Mouse (Mus musculus) thymus, postnatal 14 days (tissue): ENCODE data around the gene Myof.

Experiments
- DNase-seq: peaks from one replicate; pipeline ENCODE4 v3.0.0; 2021

The Myof gene

GRCm38 (mm10) chr19:37934640-37935039, 108.7 kb downstream of the Myof start:
- no peak for DNase-seq

- no peak for DNase-seq
Observed at GRCm38 (mm10) chr19:37932198-37932597, 111.2 kb downstream of the Myof start.

- no peak for DNase-seq
Observed at GRCm38 (mm10) chr19:37927911-37928310, 115.5 kb downstream of the Myof start.

- DNase-seq, result no peak
Observed at GRCm38 (mm10) chr19:37925323-37925722, 118.1 kb downstream of the Myof start.

- no peak for DNase-seq
Observed at GRCm38 (mm10) chr19:37924266-37924665, 119.1 kb downstream of the Myof start.

- DNase-seq, result no peak
Observed at GRCm38 (mm10) chr19:37921098-37921497, 122.3 kb downstream of the Myof start.

- no peak for DNase-seq
Observed at GRCm38 (mm10) chr19:37918515-37918932, 124.9 kb downstream of the Myof start.

GRCm38 (mm10) chr19:37914261-37914660, 129.1 kb downstream of the Myof start:
- no peak for DNase-seq

- DNase-seq, result no peak
Observed at GRCm38 (mm10) chr19:37912501-37912900, 130.9 kb downstream of the Myof start.

- no peak for DNase-seq
Observed at GRCm38 (mm10) chr19:37909830-37910261, 133.5 kb downstream of the Myof start.

GRCm38 (mm10) chr19:37907451-37908320, 135.7 kb downstream of the Myof start:
- DNase-seq, result no peak

- DNase-seq, result no peak
Observed at GRCm38 (mm10) chr19:37906916-37907315, 136.5 kb downstream of the Myof start.

- no peak for DNase-seq
Observed at GRCm38 (mm10) chr19:37896081-37896480, 147.3 kb downstream of the Myof start.

GRCm38 (mm10) chr19:37891006-37891405, 152.4 kb downstream of the Myof start:
- DNase-seq, result no peak

- DNase-seq, result peak; percentile 14
Observed at GRCm38 (mm10) chr19:37886355-37887120, 156.8 kb downstream of the Myof start.

GRCm38 (mm10) chr19:37881431-37882081, 161.8 kb downstream of the Myof start:
- no peak for DNase-seq

GRCm38 (mm10) chr19:37877511-37878167, 165.7 kb downstream of the Myof start:
- no peak for DNase-seq

- no peak for DNase-seq
Observed at GRCm38 (mm10) chr19:37876605-37877245, 166.7 kb downstream of the Myof start.

- DNase-seq, result no peak
Observed at GRCm38 (mm10) chr19:37873499-37873898, 169.9 kb downstream of the Myof start.

- no peak for DNase-seq
Observed at GRCm38 (mm10) chr19:37867592-37867991, 175.8 kb downstream of the Myof start.

- DNase-seq, result no peak
Observed at GRCm38 (mm10) chr19:37866994-37867393, 176.4 kb downstream of the Myof start.

- no peak for DNase-seq
Observed at GRCm38 (mm10) chr19:37861171-37861570, 182.2 kb downstream of the Myof start.
